Mouse (Mus musculus) megakaryocyte, adult 5-6 weeks (primary cell): Measurements from ENCODE around the gene Tcf7l2. TPM values are rescaled to one million over a fixed set of nuclear protein-coding genes. Genes with fewer than 3 reads are reported as not detected.
A peak's percentile ranks its signal among the peaks of the same experiment; 100 is the strongest.

ENCODE experiments used
- ATAC-seq: 2 replicates; pipeline ENCODE4 v1.8.0; 2016; ENCODE audit warnings: mild to moderate bottlenecking, inconsistent platforms; ENCODE audit not compliant: poor library complexity, severe bottlenecking
- total RNA-seq, 2 experiments: library from RNA; stranded (forward) in 1 of 2; stranded (reverse) in 1 of 2; fragments of 153-499, 151-499 nt in 1 of 2; fragments of 221-1000, 200-1000 nt in 1 of 2; gene quantifications; 2 replicates each; pipeline versions ENCODE4 v1.2.3 to v1.2.4; 2015 to 2017

Gene Tcf7l2
- total RNA-seq, 2 experiments from 2014 or later = 0.47 to 0.81 TPM

- ATAC-seq = no peak
Observed at GRCm38 (mm10) chr19:55825001-55825827, 83.6 kb downstream of the Tcf7l2 start.

- no peak for ATAC-seq
Observed at GRCm38 (mm10) chr19:55825951-55826507, 84.4 kb downstream of the Tcf7l2 start.

GRCm38 (mm10) chr19:55827613-55828259 lies 86.1 kb downstream of the Tcf7l2 start:
- peak; percentile 88 for ATAC-seq

- no peak for ATAC-seq
Observed at GRCm38 (mm10) chr19:55830976-55831559, 89.4 kb downstream of the Tcf7l2 start.

GRCm38 (mm10) chr19:55832122-55832521 lies 90.5 kb downstream of the Tcf7l2 start:
- no peak for ATAC-seq

- no peak for ATAC-seq
Observed at GRCm38 (mm10) chr19:55833807-55834385, 92.3 kb downstream of the Tcf7l2 start.

GRCm38 (mm10) chr19:55836930-55837687 lies 95.5 kb downstream of the Tcf7l2 start:
- no peak for ATAC-seq

- no peak for ATAC-seq
Observed at GRCm38 (mm10) chr19:55837924-55838323, 96.3 kb downstream of the Tcf7l2 start.

GRCm38 (mm10) chr19:55838389-55839035 lies 96.9 kb downstream of the Tcf7l2 start:
- peak; percentile 35; the same call in 1 of the 2 replicates for ATAC-seq

- no peak for ATAC-seq
Observed at GRCm38 (mm10) chr19:55839036-55839555, 97.5 kb downstream of the Tcf7l2 start.

GRCm38 (mm10) chr19:55840499-55841121 lies 99.0 kb downstream of the Tcf7l2 start:
- ATAC-seq = peak; percentile 29

- no peak for ATAC-seq
Observed at GRCm38 (mm10) chr19:55842046-55842445, 100.4 kb downstream of the Tcf7l2 start.

- ATAC-seq = no peak
Observed at GRCm38 (mm10) chr19:55843111-55843887, 101.7 kb downstream of the Tcf7l2 start.

GRCm38 (mm10) chr19:55845702-55846101 lies 104.1 kb downstream of the Tcf7l2 start:
- no peak for ATAC-seq

- no peak for ATAC-seq
Observed at GRCm38 (mm10) chr19:55846256-55846655, 104.6 kb downstream of the Tcf7l2 start.

GRCm38 (mm10) chr19:55847043-55847442 lies 105.4 kb downstream of the Tcf7l2 start:
- ATAC-seq = no peak

GRCm38 (mm10) chr19:55850402-55851078 lies 108.9 kb downstream of the Tcf7l2 start:
- no peak for ATAC-seq
